Mouse (Mus musculus) midbrain, embryonic 13.5 days (tissue): ENCODE measurements around the gene Magi2. TPM values are rescaled to one million over a fixed set of nuclear protein-coding genes. Genes with fewer than 3 reads are reported as not detected.
"Not testable (repeated sequence)": the region's sequence is repeated elsewhere in the genome, so short reads cannot be mapped to it uniquely, and the experiment has no call there.

Experiments used
- ATAC-seq: fragments of 200-750 bp; cut with Nextera tagmentation; 2 replicates; pipeline ENCODE4 v1.8.0; 2017; ENCODE audit warnings: mild to moderate bottlenecking, moderate TSS enrichment, moderate library complexity
- H3K27ac ChIP-seq: fragments of 300-500 bp; sonication (generic); 2 replicates; pipeline ENCODE4 v1.5.1; 2015; ENCODE audit warnings: inconsistent platforms, mild to moderate bottlenecking, moderate library complexity
- H3K27me3 ChIP-seq: fragments of 300-500 bp; sonication (generic); 2 replicates; pipeline ENCODE4 v1.6.1; 2015; ENCODE audit warnings: mild to moderate bottlenecking, inconsistent platforms
- H3K36me3 ChIP-seq: fragments of 300-500 bp; sonication (generic); 2 replicates; pipeline ENCODE4 v1.6.1; 2015; ENCODE audit warnings: mild to moderate bottlenecking, inconsistent platforms
- H3K4me1 ChIP-seq: fragments of 300-500 bp; sonication (generic); replicated peaks from 2 replicates; pipeline ENCODE4 v1.6.1; 2015; ENCODE audit warnings: inconsistent platforms
- H3K4me2 ChIP-seq: fragments of 300-500 bp; sonication (generic); replicated peaks from 2 replicates; pipeline ENCODE4 v1.6.1; 2015; ENCODE audit warnings: moderate library complexity, mild to moderate bottlenecking, inconsistent platforms
- H3K4me3 ChIP-seq: fragments of 300-500 bp; sonication (generic); replicated peaks from 2 replicates; pipeline ENCODE4 v1.5.1; 2015; ENCODE audit warnings: mild to moderate bottlenecking, inconsistent platforms
- H3K9ac ChIP-seq: fragments of 300-500 bp; sonication (generic); replicated peaks from 2 replicates; pipeline ENCODE4 v1.6.1; 2015; ENCODE audit warnings: mild to moderate bottlenecking, inconsistent platforms
- H3K9me3 ChIP-seq: fragments of 300-500 bp; sonication (generic); 2 replicates; pipeline ENCODE4 v1.6.1; 2016; ENCODE audit warnings: mild to moderate bottlenecking, inconsistent platforms
- WGBS: fragments of 180-500 bp; shearing (Covaris S2); methylation state at CpG from one replicate; pipeline ENCODE4 v1.1.7; 2015; 5-methylcytosine and 5-hydroxymethylcytosine counted together
- polyA plus RNA-seq: library from polyadenylated mRNA; unstranded; fragments of >200 nt; fragmentation: Nextera tagmentation; extraction: Ambion mirVana; gene quantifications from 2 replicates; pipeline ENCODE4 v1.2.1, GENCODE M21; 2015

Gene Magi2
- polyA plus RNA-seq, 1 experiment from 2014 or later: 28.0 TPM

- not testable (repeated sequence) for H3K27ac ChIP-seq
- 88% methylated on average over 6 of the region's 6 CpGs for WGBS
Observed at GRCm38 (mm10) chr5:20715980-20716379, 1489.1 kb downstream of the Magi2 start.

GRCm38 (mm10) chr5:20720201-20720900 lies 1493.5 kb downstream of the Magi2 start:
- Histone ChIP-seq H3K9ac (no peak overlapping the region), H3K27me3 (no peaks in the 10 kb centered on the region), H3K27ac (no peak overlapping the region), H3K4me2 (no peak overlapping the region), H3K36me3 (no peaks in the 10 kb centered on the region), H3K4me3 (no peak overlapping the region), H3K9me3 (no peaks in the 10 kb centered on the region), H3K4me1 (no peaks in the 10 kb centered on the region)
- 83% methylated on average over 4 of the region's 4 CpGs for WGBS
- no peak for ATAC-seq

More at GRCm38 (mm10) chr5:20715980-20716379, 1489.1 kb downstream of the Magi2 start:
- not testable (repeated sequence) for H3K27me3 ChIP-seq, ATAC-seq, H3K4me1 ChIP-seq, H3K4me2 ChIP-seq, H3K36me3 ChIP-seq, H3K9me3 ChIP-seq, H3K4me3 ChIP-seq, H3K9ac ChIP-seq

GRCm38 (mm10) chr5:20723226-20723625 lies 1496.4 kb downstream of the Magi2 start:
- H3K4me2 ChIP-seq, H3K9ac ChIP-seq, H3K36me3 ChIP-seq, ATAC-seq, H3K27ac ChIP-seq, H3K4me3 ChIP-seq, H3K4me1 ChIP-seq, H3K9me3 ChIP-seq, H3K27me3 ChIP-seq: not testable (repeated sequence)
- WGBS: 90% methylated on average over 4 of the region's 4 CpGs

GRCm38 (mm10) chr5:20738795-20739194 lies 1512.0 kb downstream of the Magi2 start:
- Histone ChIP-seq H3K27ac (no peak overlapping the region), H3K36me3 (no peaks in the 10 kb centered on the region), H3K27me3 (no peaks in the 10 kb centered on the region), H3K4me3 (no peak overlapping the region), H3K4me1 (no peaks in the 10 kb centered on the region), H3K9me3 (no peaks in the 10 kb centered on the region), H3K9ac (no peak overlapping the region), H3K4me2 (no peak overlapping the region)
- WGBS: 42% methylated on average over 2 of the region's 2 CpGs
- no peak for ATAC-seq

GRCm38 (mm10) chr5:20741193-20741592 lies 1514.4 kb downstream of the Magi2 start:
- WGBS: 85% methylated on average over 6 of the region's 6 CpGs
- no peak for ATAC-seq

GRCm38 (mm10) chr5:20741936-20742335 lies 1515.1 kb downstream of the Magi2 start:
- Histone ChIP-seq H3K4me1 (no peaks in the 10 kb centered on the region), H3K27ac (no peak overlapping the region), H3K4me2 (no peak overlapping the region), H3K27me3 (no peaks in the 10 kb centered on the region), H3K4me3 (no peak overlapping the region), H3K9ac (no peak overlapping the region), H3K36me3 (no peaks in the 10 kb centered on the region), H3K9me3 (no peaks in the 10 kb centered on the region)
- WGBS: 94% methylated on average over 8 of the region's 8 CpGs
- no peak for ATAC-seq

More at GRCm38 (mm10) chr5:20741193-20741592, 1514.4 kb downstream of the Magi2 start:
- Histone ChIP-seq H3K4me3 (no peak overlapping the region), H3K36me3 (no peaks in the 10 kb centered on the region), H3K4me2 (no peak overlapping the region), H3K27ac (no peak overlapping the region), H3K9me3 (no peaks in the 10 kb centered on the region), H3K4me1 (no peaks in the 10 kb centered on the region), H3K27me3 (no peaks in the 10 kb centered on the region), H3K9ac (no peak overlapping the region)

GRCm38 (mm10) chr5:20748142-20748541 lies 1521.3 kb downstream of the Magi2 start:
- H3K4me2 ChIP-seq: no peak overlapping the region
- 33% methylated on average over 4 of the region's 4 CpGs for WGBS
- no peaks in the 10 kb centered on the region for H3K36me3 ChIP-seq
- H3K4me3 ChIP-seq: no peak overlapping the region
- H3K4me1 ChIP-seq: peaks cover 42% of the 10 kb centered on the region
- no peaks in the 10 kb centered on the region for H3K27me3 ChIP-seq
- peak; percentile 67 for ATAC-seq
- H3K9ac ChIP-seq: no peak overlapping the region
- no peak overlapping the region for H3K27ac ChIP-seq
- no peaks in the 10 kb centered on the region for H3K9me3 ChIP-seq

GRCm38 (mm10) chr5:20748856-20749255 lies 1522.0 kb downstream of the Magi2 start:
- H3K9ac ChIP-seq: no peak overlapping the region
- no peak overlapping the region for H3K4me3 ChIP-seq
- H3K27ac ChIP-seq: no peak overlapping the region
- no peak for ATAC-seq
- 92% methylated on average over 8 of the region's 8 CpGs for WGBS
- no peak overlapping the region for H3K4me2 ChIP-seq
- H3K27me3 ChIP-seq: no peaks in the 10 kb centered on the region
- peaks cover 45% of the 10 kb centered on the region for H3K4me1 ChIP-seq
- no peaks in the 10 kb centered on the region for H3K36me3 ChIP-seq
- no peaks in the 10 kb centered on the region for H3K9me3 ChIP-seq

- Histone ChIP-seq H3K9me3 (no peaks in the 10 kb centered on the region), H3K4me3 (no peak overlapping the region), H3K36me3 (no peaks in the 10 kb centered on the region), H3K4me2 (no peak overlapping the region), H3K27me3 (no peaks in the 10 kb centered on the region), H3K9ac (no peak overlapping the region), H3K4me1 (peaks cover 45% of the 10 kb centered on the region), H3K27ac (no peak overlapping the region)
- ATAC-seq: no peak
- 82% methylated on average over 3 of the region's 3 CpGs for WGBS
Observed at GRCm38 (mm10) chr5:20749535-20749934, 1522.7 kb downstream of the Magi2 start.

GRCm38 (mm10) chr5:20751000-20751399 lies 1524.2 kb downstream of the Magi2 start:
- Histone ChIP-seq H3K4me3 (no peak overlapping the region), H3K27ac (no peak overlapping the region; the same call in 1 of the 2 replicates), H3K4me1 (peaks cover 45% of the 10 kb centered on the region), H3K9ac (no peak overlapping the region), H3K9me3 (no peaks in the 10 kb centered on the region), H3K4me2 (no peak overlapping the region), H3K27me3 (no peaks in the 10 kb centered on the region), H3K36me3 (no peaks in the 10 kb centered on the region; the same call in 1 of the 2 replicates)
- WGBS: 17% methylated on average over 7 of the region's 7 CpGs
- ATAC-seq: no peak

- no peak overlapping the region for H3K4me3 ChIP-seq
- no peaks in the 10 kb centered on the region for H3K27me3 ChIP-seq
- H3K4me1 ChIP-seq: peaks cover 45% of the 10 kb centered on the region
- no peaks in the 10 kb centered on the region for H3K9me3 ChIP-seq
- no peak overlapping the region for H3K4me2 ChIP-seq
- peak overlapping the region; percentile 25; the same call in 1 of the 2 replicates for H3K27ac ChIP-seq
- H3K36me3 ChIP-seq: peaks cover 1% of the 10 kb centered on the region; the same call in 1 of the 2 replicates
- H3K9ac ChIP-seq: no peak overlapping the region
- ATAC-seq: peak; percentile 62
- 26% methylated on average over 7 of the region's 7 CpGs for WGBS
Observed at GRCm38 (mm10) chr5:20751696-20752095, 1524.9 kb downstream of the Magi2 start.

GRCm38 (mm10) chr5:20753096-20753495 lies 1526.3 kb downstream of the Magi2 start:
- Histone ChIP-seq H3K36me3 (peaks cover 7% of the 10 kb centered on the region), H3K9me3 (no peaks in the 10 kb centered on the region), H3K4me1 (peaks cover 35% of the 10 kb centered on the region), H3K27me3 (no peaks in the 10 kb centered on the region), H3K4me3 (no peak overlapping the region), H3K9ac (no peak overlapping the region), H3K27ac (no peak overlapping the region), H3K4me2 (no peak overlapping the region)
- 29% methylated on average over 2 of the region's 2 CpGs for WGBS
- ATAC-seq: no peak

GRCm38 (mm10) chr5:20753963-20754362 lies 1527.1 kb downstream of the Magi2 start:
- Histone ChIP-seq H3K4me2 (no peak overlapping the region), H3K9me3 (no peaks in the 10 kb centered on the region), H3K4me3 (no peak overlapping the region), H3K27me3 (no peaks in the 10 kb centered on the region), H3K27ac (no peak overlapping the region), H3K36me3 (peaks cover 10% of the 10 kb centered on the region), H3K4me1 (peaks cover 28% of the 10 kb centered on the region), H3K9ac (no peak overlapping the region)
- no peak for ATAC-seq
- 75% methylated on average over 5 of the region's 5 CpGs for WGBS
